Mouse (Mus musculus) inflammation-experienced regulatory T-cells, adult 16 weeks (primary cell): ENCODE data around the gene Fbxo5. TPM values are rescaled to one million over a fixed set of nuclear protein-coding genes. Genes with fewer than 3 reads are reported as not detected.

Source experiments
- polyA plus RNA-seq: library from polyadenylated mRNA; unstranded; fragments of 100-300 nt; shearing (Covaris generic); gene quantifications from one replicate; pipeline ENCODE4 v1.2.1, GENCODE M21; 2017

Gene Fbxo5
- polyA plus RNA-seq = 24.2 TPM

GRCm38 (mm10) chr10:5805243-5805730 is at the start of gene Fbxo5:
Gene Fbxo5, minus strand, starts transcription at chr10:5805600.

GRCm38 (mm10) chr10:5823740-5824491 is 18.5 kb upstream of the Fbxo5 start, which contains the start of gene Mtrf1l:
Gene Mtrf1l, minus strand, starts transcription at chr10:5823910.

Other genes starting within 250 kb of the Fbxo5 start
- gene Myct1, start 211.8 kb downstream of the Fbxo5 start, polyA plus RNA-seq = 0.10 TPM
- gene Vip, start 166.4 kb downstream of the Fbxo5 start, polyA plus RNA-seq = not detected
- 4.4 TPM for gene Mtrf1l, start 18.3 kb upstream of the Fbxo5 start, polyA plus RNA-seq
- gene Rgs17, start 116.8 kb upstream of the Fbxo5 start, polyA plus RNA-seq = not detected